Mouse (Mus musculus) hindbrain, postnatal 0 days (tissue): Measurements from ENCODE around the gene Xlr3c. TPM values are rescaled to one million over a fixed set of nuclear protein-coding genes. Genes with fewer than 3 reads are reported as not detected.
"Not testable (repeated sequence)": the region's sequence is repeated elsewhere in the genome, so short reads cannot be mapped to it uniquely, and the experiment has no call there.

Experiments
- ATAC-seq: fragments of 200-750 bp; cut with Nextera tagmentation; 2 replicates; pipeline ENCODE4 v1.8.0; 2017; ENCODE audit warnings: mild to moderate bottlenecking, moderate TSS enrichment, moderate library complexity
- DNase-seq: peaks from one replicate; pipeline ENCODE4 v3.0.0-alpha.2; 2015; ENCODE audit warnings: low spot score
- H3K27ac ChIP-seq: fragments of 300-500 bp; sonication (generic); 2 replicates; pipeline ENCODE4 v1.5.1; 2014; ENCODE audit warnings: mild to moderate bottlenecking
- H3K27me3 ChIP-seq: fragments of 300-500 bp; sonication (generic); 2 replicates; pipeline ENCODE4 v1.6.1; 2014; ENCODE audit warnings: low read length, mixed read lengths; ENCODE audit not compliant: insufficient read depth
- H3K36me3 ChIP-seq: fragments of 300-500 bp; sonication (generic); 2 replicates; pipeline ENCODE4 v1.6.1; 2014; ENCODE audit warnings: low read length, mixed read lengths; ENCODE audit not compliant: insufficient read depth
- H3K4me1 ChIP-seq: fragments of 300-500 bp; sonication (generic); 2 replicates; pipeline ENCODE4 v1.6.1; 2014; ENCODE audit warnings: antibody characterized with exemption, low read length, mixed read lengths; ENCODE audit not compliant: insufficient read depth
- H3K4me2 ChIP-seq: fragments of 300-500 bp; sonication (generic); 2 replicates; pipeline ENCODE4 v1.6.1; 2014; ENCODE audit warnings: low read depth, mild to moderate bottlenecking, low read length, moderate library complexity, mixed read lengths
- H3K4me3 ChIP-seq: fragments of 300-500 bp; sonication (generic); 2 replicates; pipeline ENCODE4 v1.5.1; 2014; ENCODE audit warnings: low read length
- H3K9ac ChIP-seq: fragments of 300-500 bp; sonication (generic); replicated peaks from 2 replicates; pipeline ENCODE4 v1.6.1; 2014; ENCODE audit warnings: mild to moderate bottlenecking, low read length, moderate library complexity, mixed read lengths
- H3K9me3 ChIP-seq: fragments of 300-500 bp; sonication (generic); 2 replicates; pipeline ENCODE4 v1.6.1; 2016; ENCODE audit warnings: low read length, mixed read lengths
- CTCF ChIP-seq: IDR thresholded peaks from 2 replicates; pipeline ENCODE4 v1.5.1; 2016; ENCODE audit warnings: antibody characterized with exemption, control low read depth, low read depth
- WGBS: fragments of 180-500 bp; shearing (Covaris S2); extraction: QIAGEN DNeasy Blood & Tissue Kit; methylation state at CpG from one replicate; pipeline ENCODE4 v1.1.7; 2014; 5-methylcytosine and 5-hydroxymethylcytosine counted together
- polyA plus RNA-seq: library from polyadenylated mRNA; unstranded; fragments of >200 nt; fragmentation: Nextera tagmentation; extraction: Ambion mirVana; gene quantifications from 2 replicates; pipeline ENCODE4 v1.2.1, GENCODE M21; 2015
- total RNA-seq: library from RNA; depleted of rRNA; stranded (reverse); fragments of >200 nt; gene quantifications from 2 replicates; pipeline ENCODE4 v1.2.3, GENCODE M21; 2014; rRNA removed

Xlr3c gene
- not detected in 2 replicates for total RNA-seq
- polyA plus RNA-seq = 0.15 and 0.59 TPM in 2 replicates

- H3K9ac ChIP-seq, H3K9me3 ChIP-seq, H3K4me3 ChIP-seq, H3K27ac ChIP-seq, H3K27me3 ChIP-seq, H3K4me1 ChIP-seq, H3K36me3 ChIP-seq, ATAC-seq, DNase-seq, H3K4me2 ChIP-seq: not testable (repeated sequence)
- WGBS = 90% methylated on average over 14 of the region's 14 CpGs
Measured at GRCm38 (mm10) chrX:73265270-73265669, at the start of gene Xlr3c. TSS of gene Xlr3c (minus strand) at chrX:73265390.

GRCm38 (mm10) chrX:73312522-73312921 lies 47.3 kb upstream of the Xlr3c start:
- H3K9ac ChIP-seq = no peak overlapping the region
- H3K4me3 ChIP-seq = no peak overlapping the region
- DNase-seq (peak; percentile 62), ATAC-seq (no peak)
- H3K4me2 ChIP-seq = no peak overlapping the region
- WGBS = 39% methylated on average over 3 of the region's 3 CpGs
- peak; percentile 67 for TF ChIP-seq CTCF
- H3K36me3 ChIP-seq = no peaks in the 10 kb centered on the region
- H3K27ac ChIP-seq = no peak overlapping the region
- H3K4me1 ChIP-seq = no peaks in the 10 kb centered on the region
- H3K27me3 ChIP-seq = no peaks in the 10 kb centered on the region
- H3K9me3 ChIP-seq = no peaks in the 10 kb centered on the region

- 76% methylated on average over 8 of the region's 10 CpGs for WGBS
Measured at GRCm38 (mm10) chrX:73295745-73296144, 30.6 kb upstream of the Xlr3c start.

GRCm38 (mm10) chrX:73292876-73293275 lies 27.7 kb upstream of the Xlr3c start, which contains the start of the genes Xlr5a and Xlr5c:
TSS of gene Xlr5a (minus strand) at chrX:73292976.
TSS of gene Xlr5c (minus strand) at chrX:73292976.
- WGBS = 92% methylated on average over 15 of the region's 17 CpGs
- not testable (repeated sequence) for ATAC-seq, H3K4me1 ChIP-seq, DNase-seq, H3K4me2 ChIP-seq, H3K36me3 ChIP-seq, H3K9me3 ChIP-seq, H3K27ac ChIP-seq, H3K4me3 ChIP-seq, H3K27me3 ChIP-seq, H3K9ac ChIP-seq

More at GRCm38 (mm10) chrX:73295745-73296144, 30.6 kb upstream of the Xlr3c start:
- H3K36me3 ChIP-seq, ATAC-seq, H3K9me3 ChIP-seq, H3K4me2 ChIP-seq, H3K9ac ChIP-seq, H3K27me3 ChIP-seq, H3K4me1 ChIP-seq, H3K4me3 ChIP-seq, DNase-seq, H3K27ac ChIP-seq: not testable (repeated sequence)

- H3K4me3 ChIP-seq, H3K4me1 ChIP-seq, H3K9ac ChIP-seq, ATAC-seq, H3K27me3 ChIP-seq, H3K4me2 ChIP-seq, H3K9me3 ChIP-seq, H3K27ac ChIP-seq, H3K36me3 ChIP-seq, DNase-seq: not testable (repeated sequence)
- WGBS = 79% methylated on average over 1 of the region's 2 CpGs
Measured at GRCm38 (mm10) chrX:73262428-73262827, 2.8 kb downstream of the Xlr3c start.

- WGBS = 87% methylated on average over 12 of the region's 14 CpGs
- H3K9me3 ChIP-seq, H3K9ac ChIP-seq, DNase-seq, H3K27me3 ChIP-seq, H3K4me2 ChIP-seq, ATAC-seq, H3K36me3 ChIP-seq, H3K4me1 ChIP-seq, H3K27ac ChIP-seq, H3K4me3 ChIP-seq: not testable (repeated sequence)
Measured at GRCm38 (mm10) chrX:73242821-73243325, 22.3 kb downstream of the Xlr3c start, which contains the start of gene Xlr4c. TSS of gene Xlr4c (minus strand) at chrX:73243130.

- H3K27ac ChIP-seq = peak overlapping the region; percentile 96
- H3K9me3 ChIP-seq = no peaks in the 10 kb centered on the region
- H3K36me3 ChIP-seq = no peaks in the 10 kb centered on the region
- ATAC-seq = no peak
- H3K27me3 ChIP-seq = no peaks in the 10 kb centered on the region
- H3K9ac ChIP-seq = peak overlapping the region; percentile 71
- H3K4me2 ChIP-seq = peak overlapping the region; percentile 58
- WGBS = 33% methylated on average over 3 of the region's 3 CpGs
- no peak for TF ChIP-seq CTCF
- peak overlapping the region; percentile 59 for H3K4me3 ChIP-seq
- no peak for DNase-seq
- H3K4me1 ChIP-seq = no peaks in the 10 kb centered on the region
Measured at GRCm38 (mm10) chrX:73229288-73229687, 35.9 kb downstream of the Xlr3c start.
